Mouse (Mus musculus): ENCODE results near the gene Slc5a9.

DNA sequence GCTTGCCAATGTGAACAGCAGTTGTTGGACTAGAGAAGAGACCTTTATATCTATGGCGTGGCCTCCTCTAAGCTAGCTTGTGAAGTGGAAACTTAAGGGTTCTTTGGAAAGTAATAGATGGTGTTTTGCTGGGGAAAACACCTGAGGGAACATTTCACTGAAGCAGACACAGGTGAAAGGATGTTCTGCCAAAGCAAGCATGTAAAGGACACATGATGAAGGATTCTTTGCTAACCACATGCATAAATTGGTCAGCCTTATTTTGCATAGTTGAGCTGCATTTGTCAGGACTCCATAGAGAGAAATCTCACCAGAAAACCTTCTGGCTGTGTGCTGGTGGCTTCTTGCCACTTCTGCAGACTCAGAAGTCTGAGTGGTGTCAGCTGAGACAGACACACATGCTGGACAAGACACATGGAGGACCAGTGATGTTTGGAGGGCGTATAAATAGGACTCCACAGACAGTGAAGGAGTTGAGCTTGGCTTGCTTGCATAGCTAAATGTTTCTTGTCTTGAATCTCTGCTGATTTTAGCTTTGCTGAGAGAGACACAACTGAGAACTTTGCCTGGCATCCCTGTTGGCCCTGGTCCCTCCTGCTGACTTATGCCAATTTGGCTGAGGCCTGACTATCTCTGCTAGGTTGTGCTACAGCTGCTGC, 34.8 kb downstream of the Slc5a9 start:
- no peak for TF ChIP-seq CTCF (IDR thresholded peaks at IDR 0.05; ENCODE audit: borderline replicate concordance, insufficient read depth, low read length)
- TF ChIP-seq POLR2A (IDR thresholded peaks at IDR 0.05; ENCODE audit: low read depth, low read length), result no peak

Measured in embryonic fibroblast, embryonic 13.5 days (primary cell).